Mouse (Mus musculus) midbrain, embryonic 11.5 days (tissue): Measurements from ENCODE around the gene Trabd. TPM values are rescaled to one million over a fixed set of nuclear protein-coding genes. Genes with fewer than 3 reads are reported as not detected.

Experiments
- ATAC-seq: fragments of 200-750 bp; cut with Nextera tagmentation; 2 replicates; pipeline ENCODE4 v1.8.0; 2017; ENCODE audit warnings: moderate TSS enrichment, moderate library complexity; ENCODE audit not compliant: low FRiP score
- DNase-seq: peaks from one replicate; pipeline ENCODE4 v3.0.0; 2015; ENCODE audit warnings: low spot score; ENCODE audit errors: missing footprints
- H3K27ac ChIP-seq: fragments of 300-500 bp; sonication (generic); 2 replicates; pipeline ENCODE4 v1.5.1; 2014; ENCODE audit warnings: low read depth, low read length
- H3K27me3 ChIP-seq: fragments of 300-500 bp; sonication (generic); 2 replicates; pipeline ENCODE4 v1.6.1; 2014; ENCODE audit warnings: mild to moderate bottlenecking, low read length, moderate library complexity, mixed read lengths; ENCODE audit not compliant: control insufficient read depth, insufficient read depth
- H3K36me3 ChIP-seq: fragments of 300-500 bp; sonication (generic); 2 replicates; pipeline ENCODE4 v1.6.1; 2014; ENCODE audit warnings: mild to moderate bottlenecking, low read length, moderate library complexity, mixed read lengths; ENCODE audit not compliant: control insufficient read depth, insufficient read depth
- H3K4me1 ChIP-seq: fragments of 300-500 bp; sonication (generic); 2 replicates; pipeline ENCODE4 v1.6.1; 2014; ENCODE audit warnings: low read length; ENCODE audit not compliant: control insufficient read depth, insufficient read depth
- H3K4me2 ChIP-seq: fragments of 300-500 bp; sonication (generic); 2 replicates; pipeline ENCODE4 v1.6.1; 2014; ENCODE audit warnings: mild to moderate bottlenecking, moderate library complexity
- H3K4me3 ChIP-seq: fragments of 300-500 bp; sonication (generic); 2 replicates; pipeline ENCODE4 v1.5.1; 2014; ENCODE audit warnings: low read depth, low read length
- H3K9ac ChIP-seq: fragments of 300-500 bp; sonication (generic); 2 replicates; pipeline ENCODE4 v1.6.1; 2014; ENCODE audit warnings: low read length
- H3K9me3 ChIP-seq: fragments of 300-500 bp; sonication (generic); 2 replicates; pipeline ENCODE4 v1.6.1; 2016; ENCODE audit warnings: low read length; ENCODE audit not compliant: control insufficient read depth
- WGBS: fragments of 180-500 bp; shearing (Covaris S2); extraction: QIAGEN DNeasy Blood & Tissue Kit; methylation state at CpG from one replicate; pipeline ENCODE4 v1.1.7; 2014; 5-methylcytosine and 5-hydroxymethylcytosine counted together
- polyA plus RNA-seq: library from polyadenylated mRNA; unstranded; fragments of >200 nt; fragmentation: Nextera tagmentation; extraction: Ambion mirVana; gene quantifications from 2 replicates; pipeline ENCODE4 v1.2.1, GENCODE M21; 2014

Trabd gene
- polyA plus RNA-seq, 1 experiment from 2014 or later = 43.2 TPM

DNA sequence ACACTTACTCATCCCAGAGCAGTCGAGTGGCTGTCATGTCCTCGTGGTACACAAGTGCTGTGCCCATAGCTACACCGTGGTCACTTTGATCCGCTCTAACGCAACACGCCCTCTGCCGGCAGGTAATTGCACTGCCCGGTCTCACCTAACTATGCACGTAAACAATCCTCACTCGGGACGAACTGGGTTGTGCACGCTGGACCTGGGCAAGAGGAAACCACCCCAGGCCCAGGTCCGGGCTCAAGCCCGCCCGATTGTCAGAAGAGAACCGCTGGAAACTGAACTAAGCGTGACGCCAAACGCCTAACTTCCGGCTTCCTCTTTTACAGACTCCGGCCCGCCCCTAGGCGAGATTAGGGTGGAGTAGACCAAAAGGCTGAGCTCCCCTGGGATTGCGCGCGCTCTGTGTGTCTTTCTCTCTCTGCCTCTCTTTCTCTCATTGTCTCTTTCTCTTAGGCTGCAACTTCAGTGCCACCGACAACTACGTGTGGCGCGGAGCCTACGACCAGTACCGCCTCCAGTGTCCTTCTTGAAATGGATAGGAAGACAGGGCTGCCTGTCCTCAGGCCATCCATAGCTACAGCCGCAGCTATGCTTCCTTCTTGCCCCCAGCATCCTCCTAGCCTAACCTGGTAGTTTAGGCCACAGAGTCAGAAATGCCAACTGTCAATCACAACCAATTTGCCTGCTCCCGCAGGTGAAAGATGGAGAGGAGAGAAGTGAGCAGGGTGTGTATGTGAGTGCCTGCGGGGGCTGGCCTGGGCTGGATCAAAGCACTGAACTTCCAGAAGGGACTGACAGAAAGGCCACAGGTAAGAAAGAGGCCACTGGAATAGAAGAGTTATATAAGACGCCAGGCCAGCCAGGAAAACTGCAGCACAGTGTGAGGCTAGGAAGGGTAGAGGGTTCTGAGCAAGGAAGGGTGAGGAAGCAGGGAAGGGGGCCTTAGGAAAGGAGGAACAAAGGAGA, 53.7 kb downstream of the Trabd start, which contains the start of gene Hdac10:
TSS of gene Hdac10 (minus strand) at position 319 of the 969 bp plus-strand sequence.
- peak; percentile 98 for DNase-seq
- H3K27ac ChIP-seq = peak within 1 kb of the TSS; percentile 42
- peaks cover 14% of the 10 kb centered on the region for H3K4me1 ChIP-seq
- peak within 1 kb of the TSS; percentile 68 for H3K9ac ChIP-seq
- 4% methylated on average over 36 of the region's 36 CpGs for WGBS
- H3K4me3 ChIP-seq = peak within 1 kb of the TSS; percentile 55
- H3K4me2 ChIP-seq = peak within 1 kb of the TSS; percentile 74
- no peaks in the 10 kb centered on the region for H3K27me3 ChIP-seq
- H3K9me3 ChIP-seq = no peaks in the 10 kb centered on the region
- H3K36me3 ChIP-seq = peaks cover 3% of the 10 kb centered on the region; the same call in 1 of the 2 replicates
- ATAC-seq = peak; percentile 90

DNA sequence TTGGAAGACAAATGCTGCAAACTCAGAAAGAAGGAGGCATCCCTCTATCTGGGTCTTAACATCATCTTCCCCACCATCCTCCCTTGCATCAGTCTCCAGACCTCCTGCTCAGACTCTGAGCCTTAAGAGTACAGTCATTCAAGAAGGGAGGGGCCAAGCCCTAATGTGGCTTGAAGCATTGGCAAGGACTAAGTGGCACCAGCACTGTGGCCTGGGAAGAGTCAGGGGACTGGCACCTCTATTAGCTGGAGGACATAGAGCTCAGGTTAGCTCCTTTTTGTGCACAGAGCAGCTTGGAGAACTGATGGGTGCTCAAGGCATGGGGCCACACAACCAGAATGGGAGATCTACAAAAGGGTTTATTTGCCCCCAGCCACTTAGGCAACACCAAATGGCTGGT, 55.3 kb downstream of the Trabd start:
- ATAC-seq = no peak
- no peaks in the 10 kb centered on the region for H3K9me3 ChIP-seq
- no peak overlapping the region for H3K27ac ChIP-seq
- peaks cover 11% of the 10 kb centered on the region for H3K4me1 ChIP-seq
- no peak overlapping the region for H3K4me3 ChIP-seq
- no peaks in the 10 kb centered on the region for H3K27me3 ChIP-seq
- peak; percentile 60 for DNase-seq
- H3K36me3 ChIP-seq = peaks cover 3% of the 10 kb centered on the region; the same call in 1 of the 2 replicates
- H3K9ac ChIP-seq = no peak overlapping the region
- H3K4me2 ChIP-seq = no peak overlapping the region

DNA sequence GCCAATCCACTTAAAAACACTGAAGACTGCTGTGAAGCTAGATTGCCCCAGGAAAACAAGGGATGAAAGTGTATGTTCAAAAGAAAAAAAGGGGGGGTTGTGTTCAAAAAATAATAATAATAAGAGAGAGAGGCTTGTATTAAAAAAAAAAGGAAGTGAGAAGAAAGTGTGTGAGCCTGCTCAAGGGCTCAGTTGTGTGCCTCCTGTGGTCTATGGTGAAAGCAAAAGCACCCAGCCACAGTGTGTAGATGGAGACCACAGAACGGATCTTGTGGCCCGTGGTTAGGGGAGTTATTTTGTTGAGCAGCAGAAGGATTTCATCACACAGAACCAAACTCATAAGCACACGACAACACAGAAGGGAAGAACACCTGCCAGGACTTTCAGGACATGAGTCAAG, 56.4 kb downstream of the Trabd start:
- WGBS = 83% methylated on average over 3 of the region's 3 CpGs
- H3K27me3 ChIP-seq = no peaks in the 10 kb centered on the region
- H3K4me1 ChIP-seq = peaks cover 11% of the 10 kb centered on the region
- H3K36me3 ChIP-seq = peaks cover 3% of the 10 kb centered on the region; the same call in 1 of the 2 replicates
- H3K9me3 ChIP-seq = no peaks in the 10 kb centered on the region
- ATAC-seq (no peak), DNase-seq (no peak)
- H3K4me2 ChIP-seq = no peak overlapping the region
- no peak overlapping the region for H3K9ac ChIP-seq
- H3K4me3 ChIP-seq = no peak overlapping the region
- no peak overlapping the region for H3K27ac ChIP-seq

Other genes with a start within 250 kb of the Trabd start
- 30.1 and 30.5 TPM in 2 replicates for gene Pim3, start 212.9 kb upstream of the Trabd start, polyA plus RNA-seq
- gene Ttll8, start 120.7 kb upstream of the Trabd start, polyA plus RNA-seq = not detected in 2 replicates
- gene Mlc1, start 96.1 kb upstream of the Trabd start, polyA plus RNA-seq = 2.6 and 3.7 TPM in 2 replicates
- not detected in 2 replicates for gene Mov10l1, start 92.2 kb upstream of the Trabd start, polyA plus RNA-seq
- 0.87 and 0.89 TPM in 2 replicates for gene Panx2, start 15.4 kb upstream of the Trabd start, polyA plus RNA-seq
- gene Selenoo, start 14.0 kb downstream of the Trabd start, polyA plus RNA-seq = 20.2 and 22.3 TPM in 2 replicates
- gene Tubgcp6, start 48.0 kb downstream of the Trabd start, polyA plus RNA-seq = 14.9 and 16.8 TPM in 2 replicates
- 11.6 and 13.6 TPM in 2 replicates for gene Hdac10, start 53.6 kb downstream of the Trabd start, polyA plus RNA-seq
- 21.3 and 27.0 TPM in 2 replicates for gene Mapk12, start 65.6 kb downstream of the Trabd start, polyA plus RNA-seq
- gene Mapk11, start 74.5 kb downstream of the Trabd start, polyA plus RNA-seq = 34.9 and 40.6 TPM in 2 replicates
- gene Plxnb2, start 105.7 kb downstream of the Trabd start, polyA plus RNA-seq = 97.5 and 115 TPM in 2 replicates
- gene Dennd6b, start 121.4 kb downstream of the Trabd start, polyA plus RNA-seq = 26.2 and 26.6 TPM in 2 replicates
- gene Ppp6r2, start 136.4 kb downstream of the Trabd start, polyA plus RNA-seq = 35.9 and 40.0 TPM in 2 replicates
- gene Sbf1, start 240.2 kb downstream of the Trabd start, polyA plus RNA-seq = 48.1 and 53.3 TPM in 2 replicates
- 0.12 TPM in 1 of 2 replicates, not detected in the other for gene Adm2, start 247.6 kb downstream of the Trabd start, polyA plus RNA-seq